Mouse (Mus musculus) left cerebral cortex, postnatal 36 days (tissue): ENCODE measurements around the gene Mark1. TPM values are rescaled to one million over a fixed set of nuclear protein-coding genes. Genes with fewer than 3 reads are reported as not detected.
A peak's percentile ranks its signal among the peaks of the same experiment; 100 is the strongest.

Experiments
- DNase-seq, 2 experiments: peaks; one replicate each; pipeline ENCODE4 v3.0.0; 2021 to 2022; ENCODE audit warnings: low spot score in 2 of 2, mixed read lengths in 1 of 2
- intact Hi-C: fragments of 180-260 bp; cut with DNase I; formaldehyde crosslinking; loops from one replicate; pipeline ENCODE4 v1.15.1; 2025
- total RNA-seq, 2 experiments: library from RNA; stranded (reverse); gene quantifications; 2 replicates each; pipeline ENCODE4 v1.2.3; 2021

Mark1 gene
- 10 to 100 TPM; 91.2 to 96.3 TPM for total RNA-seq

DNA sequence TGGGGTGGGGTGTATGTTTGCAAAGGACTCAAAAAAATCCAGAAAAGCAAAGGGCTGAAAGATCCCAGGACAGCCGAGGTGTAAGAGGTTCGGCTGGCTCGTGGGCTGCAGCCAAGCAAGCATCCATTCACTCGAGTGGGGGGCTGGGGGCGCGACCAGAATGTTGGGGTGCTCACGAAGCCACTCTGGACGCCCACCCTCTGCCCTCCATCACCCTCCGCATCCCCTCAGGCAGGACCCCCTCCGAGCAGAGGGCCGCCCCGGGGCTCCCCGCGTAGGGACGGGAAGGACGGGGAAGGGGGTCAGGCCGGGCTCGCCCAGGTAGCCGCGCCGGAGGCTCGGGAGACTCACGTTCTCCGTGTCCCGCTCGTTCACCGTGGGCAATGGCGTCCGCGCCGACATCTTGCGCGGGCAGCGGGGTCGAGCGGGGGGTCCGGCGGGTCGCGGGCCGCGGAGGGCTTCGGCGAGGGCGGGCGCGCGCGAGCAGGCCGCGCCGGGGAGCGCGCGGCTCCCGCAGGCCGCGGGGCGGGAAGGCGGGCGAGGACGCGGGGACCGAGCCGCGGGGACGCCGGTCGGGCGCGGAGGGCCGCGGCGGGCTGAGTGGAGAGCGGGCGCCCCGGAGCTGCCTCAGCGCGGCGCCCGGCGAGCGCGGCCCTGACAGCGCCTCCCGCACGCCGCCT is at the start of gene Mark1:
Gene Mark1 (minus strand): TSS at position 500 of the 680 bp plus-strand sequence.
- DNase-seq = peak; percentile 41 to 52
- intact Hi-C loops = loop anchor here (5.0 kb wide), 2 partner anchors 147 to 188 kb away; no protein-coding TSS in a partner anchor

- DNase-seq = no peak
- intact Hi-C loops = no loop called here
Measured at GRCm38 (mm10) chr1:185047516-185048247, 48.3 kb upstream of the Mark1 start.

- DNase-seq = no peak
- intact Hi-C loops = no loop called here
Measured at GRCm38 (mm10) chr1:185046513-185046912, 47.1 kb upstream of the Mark1 start.

DNA sequence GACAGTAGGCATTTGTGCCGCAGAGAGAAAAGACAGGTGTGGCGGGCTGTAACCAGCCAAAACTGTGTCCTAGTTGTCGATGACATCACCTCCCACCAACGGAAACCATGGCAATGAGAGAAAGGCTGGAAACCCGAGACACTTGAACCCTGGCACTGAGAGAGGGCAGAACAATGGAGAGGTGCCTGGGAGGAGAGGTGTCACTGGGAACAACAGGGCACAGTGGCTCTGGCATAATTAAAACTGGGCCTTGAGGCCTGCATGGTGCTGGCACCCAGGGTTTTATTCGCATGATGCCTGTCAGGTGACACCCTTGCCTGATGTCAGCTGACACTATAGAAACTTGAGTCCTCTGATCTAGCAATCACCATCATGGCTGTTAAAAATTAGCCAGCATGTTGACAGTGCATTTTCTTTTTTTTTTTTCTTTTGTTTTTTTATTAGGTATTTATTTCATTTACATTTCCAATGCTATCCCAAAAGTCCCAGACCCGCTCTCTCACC is 38.9 kb upstream of the Mark1 start:
- no peak for DNase-seq
- intact Hi-C loops = no loop called here

GRCm38 (mm10) chr1:185030565-185030964 is 31.2 kb upstream of the Mark1 start:
- intact Hi-C loops = no loop called here
- DNase-seq = no peak

DNA sequence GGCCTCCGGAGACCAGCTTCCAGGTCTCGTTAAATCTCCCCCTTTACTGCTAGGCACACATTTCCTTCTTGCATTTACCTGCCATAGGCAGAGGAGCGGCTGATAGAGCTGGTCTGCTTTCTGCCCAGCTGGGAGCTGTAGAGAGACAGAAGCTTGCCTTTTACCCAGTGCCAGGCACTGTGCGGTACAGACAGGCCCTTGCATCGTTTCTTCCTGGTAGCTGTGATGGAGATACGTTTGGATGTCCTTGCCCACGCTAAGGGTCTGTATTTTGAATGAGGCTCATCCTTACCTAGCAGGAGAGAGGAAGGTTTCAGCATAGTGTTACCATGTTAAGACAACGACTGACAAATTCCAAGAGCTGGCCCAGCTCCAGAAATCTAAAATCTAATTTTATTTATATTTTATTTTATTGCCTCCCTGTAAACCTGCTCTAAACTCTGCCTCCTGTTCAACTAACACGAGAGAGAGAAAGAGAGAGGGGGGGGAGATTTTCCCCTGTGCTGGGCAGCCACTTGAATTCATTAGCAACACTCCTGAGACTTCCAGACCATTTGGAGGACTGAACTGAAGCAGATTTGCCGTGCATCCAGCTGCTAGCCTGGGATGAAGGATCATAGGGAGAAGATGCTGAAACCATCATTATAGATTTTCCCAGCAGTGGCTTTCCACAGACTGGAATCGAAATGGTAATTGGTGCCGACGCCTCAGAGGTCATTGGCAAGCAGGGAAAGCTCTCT is 21.2 kb upstream of the Mark1 start:
- intact Hi-C loops = no loop called here
- no peak for DNase-seq

- DNase-seq = no peak
- intact Hi-C loops = no loop called here
Measured at GRCm38 (mm10) chr1:185012566-185012965, 13.2 kb upstream of the Mark1 start.

DNA sequence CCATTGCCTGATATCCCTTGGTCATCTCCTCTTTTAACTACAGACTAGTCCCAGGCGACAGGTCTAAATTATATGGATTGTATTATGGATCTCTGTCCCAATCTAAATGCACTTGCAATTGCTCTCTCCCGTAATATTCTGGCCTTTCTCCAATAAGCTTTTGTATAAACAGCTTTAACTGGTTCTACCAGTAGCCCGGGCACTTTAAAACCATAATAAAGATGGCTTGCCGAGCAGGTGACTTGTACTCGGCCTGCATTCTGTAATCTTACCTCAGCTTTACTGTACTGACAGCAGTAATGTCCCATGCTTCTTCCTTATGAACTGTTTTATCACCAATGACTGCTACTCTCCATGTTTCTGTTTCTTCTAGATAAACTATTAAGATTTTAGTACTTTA is 7.7 kb upstream of the Mark1 start:
- intact Hi-C loops = no loop called here
- no peak for DNase-seq

GRCm38 (mm10) chr1:184999780-185000599 is 620 bp upstream of the Mark1 start:
- intact Hi-C loops = loop anchor here (5.0 kb wide), 2 partner anchors 148 to 187 kb away; no protein-coding TSS in a partner anchor

GRCm38 (mm10) chr1:184998631-184999030 is 739 bp downstream of the Mark1 start:
- intact Hi-C loops = loop anchor here (5.0 kb wide), 2 partner anchors 146 to 189 kb away; no protein-coding TSS in a partner anchor
- DNase-seq = no peak

More at GRCm38 (mm10) chr1:184999780-185000599, 620 bp upstream of the Mark1 start:
- DNase-seq = peak; percentile 71 to 76

DNA sequence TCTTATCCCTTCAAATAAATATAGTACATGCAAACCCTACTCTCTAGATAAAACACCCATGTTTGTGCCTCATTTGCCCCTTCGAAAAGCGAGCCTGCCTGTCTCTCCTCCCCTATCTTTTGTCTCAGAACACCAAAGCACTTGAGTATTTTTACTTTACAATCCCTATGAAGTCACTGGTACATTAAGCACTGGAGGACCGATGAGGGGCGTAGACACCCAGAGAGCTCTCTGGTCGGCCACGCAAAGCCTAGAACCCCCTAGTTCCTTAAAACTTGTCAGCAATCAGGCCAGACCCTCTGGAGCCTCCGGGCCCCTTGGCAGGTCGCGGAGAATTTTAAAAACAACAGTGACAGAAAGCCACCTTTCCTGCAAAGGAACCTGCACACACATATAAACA is 1.2 kb downstream of the Mark1 start:
- peak in 1 of 2 experiments; percentile 18 for DNase-seq
- intact Hi-C loops = loop anchor here (5.0 kb wide), 2 partner anchors 146 to 189 kb away; no protein-coding TSS in a partner anchor

- peak; percentile 12 to 26 for DNase-seq
- intact Hi-C loops = loop anchor here (5.0 kb wide), 2 partner anchors 145 to 190 kb away; no protein-coding TSS in a partner anchor
Measured at GRCm38 (mm10) chr1:184997466-184997865, 1.9 kb downstream of the Mark1 start.

DNA sequence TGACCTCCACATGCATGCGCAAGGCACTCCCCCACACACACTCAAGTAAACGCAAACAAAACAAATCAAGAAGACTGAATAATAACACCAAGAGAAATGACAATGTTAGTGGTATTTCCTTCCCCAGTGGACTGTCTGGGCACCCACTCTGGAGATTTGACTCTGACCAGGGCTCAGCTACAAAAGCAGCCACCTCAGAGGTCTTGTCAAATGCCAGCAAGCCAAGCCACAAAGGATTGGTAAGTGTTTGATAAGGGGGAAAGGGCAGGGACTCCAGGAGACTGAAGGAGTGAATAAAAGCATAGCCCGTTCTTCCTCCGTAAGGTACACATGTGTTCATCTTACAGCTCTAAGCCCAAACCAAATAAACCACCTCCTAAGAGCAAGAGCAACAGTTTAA is 4.0 kb downstream of the Mark1 start:
- intact Hi-C loops = loop anchor here (5.0 kb wide), 2 partner anchors 143 to 192 kb away; no protein-coding TSS in a partner anchor
- DNase-seq = no peak

GRCm38 (mm10) chr1:184991191-184991590 is 8.2 kb downstream of the Mark1 start:
- DNase-seq = no peak
- intact Hi-C loops = no loop called here

- no peak for DNase-seq
- intact Hi-C loops = no loop called here
Measured at GRCm38 (mm10) chr1:184986748-184987147, 12.6 kb downstream of the Mark1 start.

- intact Hi-C loops = no loop called here
- DNase-seq = no peak
Measured at GRCm38 (mm10) chr1:184984723-184985122, 14.6 kb downstream of the Mark1 start.

- intact Hi-C loops = no loop called here
- DNase-seq = no peak
Measured at GRCm38 (mm10) chr1:184983751-184984150, 15.6 kb downstream of the Mark1 start.

- no peak for DNase-seq
- intact Hi-C loops = no loop called here
Measured at GRCm38 (mm10) chr1:184972214-184972776, 27.1 kb downstream of the Mark1 start.

DNA sequence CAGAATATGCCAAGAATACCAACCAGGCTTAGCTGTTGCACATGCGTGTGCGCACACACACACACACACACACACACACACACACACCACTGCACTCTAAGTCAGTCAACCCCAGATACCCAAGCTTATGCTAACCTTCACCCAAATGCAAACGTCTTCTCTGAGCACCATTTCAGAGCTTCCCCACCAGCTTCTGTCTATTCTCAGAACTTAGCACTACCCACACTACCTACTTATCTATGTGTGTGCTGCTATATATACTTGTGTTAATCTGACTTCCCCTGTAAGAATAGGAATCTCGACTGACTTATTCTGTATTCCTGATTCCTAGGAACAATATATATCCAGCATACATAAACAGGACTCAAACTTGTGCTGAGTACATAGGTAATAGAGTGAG is 30.0 kb downstream of the Mark1 start:
- no peak for DNase-seq
- intact Hi-C loops = loop anchor here (5.0 kb wide), 1 partner anchor 223 kb away; no protein-coding TSS in a partner anchor
